In genomic region chr5:74937416-74937940, GRCm38 (mm10) we compare ENCODE assay signal across 27 mouse cellular contexts.
DNase-seq lines count a peak whose midpoint lies in the region; ATAC-seq lines count a peak whose summit lies in the region.
"Had no signal": no experiment of that assay in that cellular context is flagged by ENCODE, and none has a peak within 500 bp of the region (broad histone marks: within the 10 kb centered on the region; RNA-seq: fewer than 3 reads in every experiment).

No protein-coding gene starts in this region.

- H3K9ac ChIP-seq in heart, embryonic 12.5 days = no peak overlapping the region
- H3K9ac ChIP-seq in liver, embryonic 12.5 days = no peak overlapping the region
- H3K9ac ChIP-seq: embryonic facial prominence, embryonic 13.5 days; forebrain, postnatal 0 days; hindbrain, embryonic 14.5 days; liver, embryonic 15.5 days; lung, embryonic 14.5 days; midbrain, embryonic 12.5 days; stomach, embryonic 15.5 days had no signal

- no peak overlapping the region for H3K4me2 ChIP-seq in heart, embryonic 12.5 days
- no peak overlapping the region for H3K4me2 ChIP-seq in liver, embryonic 12.5 days
- H3K4me2 ChIP-seq: embryonic facial prominence, embryonic 13.5 days; hindbrain, embryonic 14.5 days; liver, embryonic 15.5 days; lung, embryonic 14.5 days; midbrain, embryonic 12.5 days; stomach, embryonic 15.5 days had no signal

- WGBS in heart, embryonic 10.5 days = 43% methylated on average over 7 of the region's 7 CpGs
- WGBS in heart, embryonic 12.5 days = 46% methylated on average over 7 of the region's 7 CpGs
- 34% methylated on average over 7 of the region's 7 CpGs for WGBS in embryonic facial prominence, embryonic 10.5 days
- 45% methylated on average over 7 of the region's 7 CpGs for WGBS in liver, embryonic 12.5 days (ENCODE audit: insufficient replicate concordance)

- no peak for ATAC-seq in heart, embryonic 12.5 days (ENCODE audit: insufficient number of reproducible peaks, low FRiP score)
- no peak for ATAC-seq in liver, embryonic 12.5 days
- ATAC-seq: forebrain, postnatal 0 days; inflammation-experienced regulatory T-cells, adult 6 months had no signal

- 0 out of 2 replicates have a peak overlapping the region, but pooled peaks have one; percentile 23 for H3K27ac ChIP-seq in heart, embryonic 10.5 days
- H3K27ac ChIP-seq in heart, embryonic 12.5 days (ENCODE audit: poor library complexity, severe bottlenecking) = no peak overlapping the region
- H3K27ac ChIP-seq in embryonic facial prominence, embryonic 10.5 days (replicated peaks) = peak overlapping the region; percentile 57
- H3K27ac ChIP-seq in liver, embryonic 12.5 days = no peak overlapping the region
- H3K27ac ChIP-seq: embryonic facial prominence, embryonic 13.5 days; hindbrain, embryonic 14.5 days; layer of hippocampus, adult 2 months; liver, embryonic 15.5 days; midbrain, embryonic 12.5 days; stomach, embryonic 15.5 days had no signal

- no peak overlapping the region for H3K4me3 ChIP-seq in heart, embryonic 10.5 days
- no peak overlapping the region for H3K4me3 ChIP-seq in heart, embryonic 12.5 days
- H3K4me3 ChIP-seq in embryonic facial prominence, embryonic 10.5 days = no peak overlapping the region
- no peak overlapping the region for H3K4me3 ChIP-seq in liver, embryonic 12.5 days
- H3K4me3 ChIP-seq: embryonic facial prominence, embryonic 13.5 days; layer of hippocampus, adult 2 months; liver, embryonic 15.5 days; midbrain, embryonic 12.5 days; stomach, embryonic 15.5 days had no signal

- peak; percentile 64 to 71 for DNase-seq in cerebellum, postnatal 10 days
- DNase-seq in cerebellum, adult 11-12 months = no peak
- DNase-seq in heart, embryonic 10.5 days (ENCODE audit: low spot score) = no peak
- peak; percentile 43 for DNase-seq in 3T3-L1 (ENCODE audit: low read depth, low spot score)
- peak; percentile 44 for DNase-seq in embryonic facial prominence, embryonic 10.5 days (ENCODE audit: low spot score)
- no peak for DNase-seq in kidney, adult 18-20 months
- DNase-seq: adrenal gland, adult 8-10 months; forebrain, postnatal 0 days; gastrocnemius, postnatal 10 days; heart, postnatal 4 days; kidney, adult 11 months; kidney, postnatal 36 days; liver; lung, embryonic 14.5 days; lung, postnatal 14 days; retina, postnatal 1 day; right cerebral cortex, postnatal 14 days had no signal

- H3K27me3 ChIP-seq in heart, embryonic 10.5 days (ENCODE audit: insufficient read depth, poor library complexity, severe bottlenecking) = peaks cover 23% of the 10 kb centered on the region
- H3K27me3 ChIP-seq in heart, embryonic 12.5 days (replicated peaks) = peaks cover 22% of the 10 kb centered on the region
- peaks cover 38% of the 10 kb centered on the region for H3K27me3 ChIP-seq in embryonic facial prominence, embryonic 10.5 days (replicated peaks; ENCODE audit: low read depth, poor library complexity, severe bottlenecking)
- H3K27me3 ChIP-seq in liver, embryonic 12.5 days (replicated peaks) = peaks cover 43% of the 10 kb centered on the region

- no peaks in the 10 kb centered on the region for H3K9me3 ChIP-seq in heart, embryonic 10.5 days
- no peaks in the 10 kb centered on the region for H3K9me3 ChIP-seq in heart, embryonic 12.5 days (replicated peaks)
- H3K9me3 ChIP-seq in embryonic facial prominence, embryonic 10.5 days = no peaks in the 10 kb centered on the region
- no peaks in the 10 kb centered on the region for H3K9me3 ChIP-seq in liver, embryonic 12.5 days (replicated peaks)
- H3K9me3 ChIP-seq: embryonic facial prominence, embryonic 13.5 days; G1E; liver, embryonic 15.5 days; midbrain, embryonic 12.5 days; stomach, embryonic 15.5 days had no signal

- H3K4me1 ChIP-seq in heart, embryonic 10.5 days = peaks cover 37% of the 10 kb centered on the region
- peaks cover 28% of the 10 kb centered on the region for H3K4me1 ChIP-seq in heart, embryonic 12.5 days (replicated peaks)
- peaks cover 36% of the 10 kb centered on the region for H3K4me1 ChIP-seq in embryonic facial prominence, embryonic 10.5 days
- no peaks in the 10 kb centered on the region for H3K4me1 ChIP-seq in liver, embryonic 12.5 days
- H3K4me1 ChIP-seq: liver, embryonic 15.5 days; midbrain, embryonic 12.5 days had no signal

- no peaks in the 10 kb centered on the region for H3K36me3 ChIP-seq in heart, embryonic 10.5 days
- no peaks in the 10 kb centered on the region for H3K36me3 ChIP-seq in heart, embryonic 12.5 days
- H3K36me3 ChIP-seq in embryonic facial prominence, embryonic 10.5 days (replicated peaks) = no peaks in the 10 kb centered on the region
- no peaks in the 10 kb centered on the region for H3K36me3 ChIP-seq in liver, embryonic 12.5 days
- H3K36me3 ChIP-seq: embryonic facial prominence, embryonic 13.5 days; G1E; liver, embryonic 15.5 days; midbrain, embryonic 12.5 days; stomach, embryonic 15.5 days had no signal

Comparison
In these comparisons a context has a peak if more than half of its experiments do, and no peak if none do; other contexts are left out.
1. DNase-seq: peak in cerebellum, postnatal 10 days (2 of 2), 3T3-L1 (single experiment) and embryonic facial prominence, embryonic 10.5 days (single experiment); none in cerebellum, adult 11-12 months (single experiment), heart, embryonic 10.5 days (single experiment) and kidney, adult 18-20 months (single experiment).
2. H3K27ac ChIP-seq: peak in heart, embryonic 10.5 days (single experiment) and embryonic facial prominence, embryonic 10.5 days (single experiment); none in heart, embryonic 12.5 days (single experiment) and liver, embryonic 12.5 days (single experiment).